Mouse (Mus musculus) urinary bladder, postnatal 14 days (tissue): ENCODE results near the gene Btbd35f8.
"Not testable (repeated sequence)": the region's sequence is repeated elsewhere in the genome, so short reads cannot be mapped to it uniquely, and the experiment has no call there.

Experiments used
- DNase-seq: peaks from one replicate; pipeline ENCODE4 v3.0.0; 2021; ENCODE audit warnings: low spot score

Gene Btbd35f8

DNA sequence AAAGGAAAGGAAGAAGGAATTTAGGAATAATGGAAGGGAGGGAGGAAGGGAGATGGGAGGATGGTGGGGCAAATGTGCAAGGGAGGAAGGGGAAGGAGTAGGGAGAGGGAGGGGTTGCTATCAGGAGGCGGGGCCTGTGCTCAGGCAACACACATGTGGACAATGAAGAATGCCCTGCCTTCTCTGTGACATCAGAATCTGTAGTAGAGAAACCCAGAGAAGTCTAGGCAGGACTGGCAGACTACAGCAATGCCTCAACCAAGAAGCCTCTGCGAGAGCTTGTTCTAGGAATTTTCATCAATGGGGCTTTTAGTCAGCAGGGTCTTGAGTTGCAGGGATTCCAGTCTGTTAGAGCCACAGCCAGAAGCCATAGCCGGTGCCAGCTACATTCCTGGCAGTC, at the start of gene Btbd35f8:
Gene Btbd35f8 (plus strand): TSS at position 301 of the 400 bp plus-strand sequence.
- not testable (repeated sequence) for DNase-seq
